Mouse (Mus musculus) forebrain, embryonic 16.5 days (tissue): ENCODE results near the gene Derl3. TPM values are rescaled to one million over a fixed set of nuclear protein-coding genes. Genes with fewer than 3 reads are reported as not detected.

Experiments
- ATAC-seq: fragments of 200-750 bp; cut with Nextera tagmentation; 2 replicates; pipeline ENCODE4 v1.8.0; 2017; ENCODE audit warnings: mild to moderate bottlenecking, moderate library complexity
- H3K27ac ChIP-seq: fragments of 300-500 bp; sonication (generic); 2 replicates; pipeline ENCODE4 v1.5.1; 2014; ENCODE audit warnings: low read length, control low read depth
- H3K27me3 ChIP-seq: fragments of 300-500 bp; sonication (generic); replicated peaks from 2 replicates; pipeline ENCODE4 v1.6.1; 2014; ENCODE audit warnings: low read length; ENCODE audit not compliant: control insufficient read depth, insufficient read depth
- H3K36me3 ChIP-seq: fragments of 300-500 bp; sonication (generic); 2 replicates; pipeline ENCODE4 v1.6.1; 2014; ENCODE audit not compliant: control insufficient read depth, insufficient read depth
- H3K4me1 ChIP-seq: fragments of 300-500 bp; sonication (generic); replicated peaks from 2 replicates; pipeline ENCODE4 v1.6.1; 2014; ENCODE audit warnings: low read length; ENCODE audit not compliant: control insufficient read depth, insufficient read depth
- H3K4me2 ChIP-seq: fragments of 300-500 bp; sonication (generic); 2 replicates; pipeline ENCODE4 v1.6.1; 2014; ENCODE audit warnings: mild to moderate bottlenecking, low read length, control low read depth
- H3K4me3 ChIP-seq: fragments of 300-500 bp; sonication (generic); replicated peaks from 2 replicates; pipeline ENCODE4 v1.5.1; 2014; ENCODE audit warnings: mild to moderate bottlenecking, low read length, control low read depth
- H3K9ac ChIP-seq: fragments of 300-500 bp; sonication (generic); replicated peaks from 2 replicates; pipeline ENCODE4 v1.6.1; 2014; ENCODE audit warnings: low read depth, low read length, control low read depth
- H3K9me3 ChIP-seq: fragments of 300-500 bp; sonication (generic); 2 replicates; pipeline ENCODE4 v1.6.1; 2016; ENCODE audit warnings: low read length; ENCODE audit not compliant: control insufficient read depth
- WGBS: fragments of 180-500 bp; shearing (Covaris S2); extraction: QIAGEN DNeasy Blood & Tissue Kit; methylation state at CpG from one replicate; pipeline ENCODE4 v1.1.7; 2014; 5-methylcytosine and 5-hydroxymethylcytosine counted together
- polyA plus RNA-seq: library from polyadenylated mRNA; unstranded; fragments of >200 nt; fragmentation: Nextera tagmentation; extraction: Ambion mirVana; gene quantifications from 2 replicates; pipeline ENCODE4 v1.2.1, GENCODE M21; 2015

Derl3 gene
- polyA plus RNA-seq, 1 experiment from 2014 or later: 2.0 TPM

GRCm38 (mm10) chr10:75860746-75861145 is 32.5 kb upstream of the Derl3 start:
- no peak for ATAC-seq
- Histone ChIP-seq H3K9me3 (no peaks in the 10 kb centered on the region), H3K4me2 (peak overlapping the region; percentile 81), H3K4me1 (peaks cover 23% of the 10 kb centered on the region), H3K4me3 (peak overlapping the region; percentile 85; the same call in 1 of the 2 replicates), H3K36me3 (0 out of 2 replicates have a peak, but pooled peaks cover 2% of the 10 kb centered on the region), H3K9ac (peak overlapping the region; percentile 92; the same call in 1 of the 2 replicates), H3K27me3 (no peaks in the 10 kb centered on the region), H3K27ac (peak overlapping the region; percentile 90)
- 20% methylated on average over 7 of the region's 7 CpGs for WGBS

DNA sequence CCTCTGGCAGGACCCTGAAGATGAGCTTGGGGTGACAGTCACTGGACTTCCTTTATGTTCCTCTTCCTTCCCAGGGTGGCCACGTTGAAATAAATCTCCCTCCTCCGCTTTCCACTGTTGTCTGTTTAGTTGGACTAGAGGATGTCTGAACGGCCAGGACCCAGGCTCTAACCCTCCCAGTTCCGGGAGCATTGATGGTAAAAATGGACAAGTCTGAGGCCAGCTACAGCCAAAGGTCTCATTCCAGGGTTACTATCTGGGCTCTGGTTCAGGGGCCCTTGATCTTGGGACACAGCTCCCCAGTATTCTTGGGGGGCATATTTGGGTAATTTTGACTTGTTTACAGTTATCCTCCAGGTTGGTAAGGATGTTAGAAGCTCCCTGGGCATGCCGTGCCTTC is 31.6 kb upstream of the Derl3 start:
- Histone ChIP-seq H3K4me1 (peaks cover 23% of the 10 kb centered on the region), H3K9me3 (no peaks in the 10 kb centered on the region), H3K9ac (no peak overlapping the region), H3K4me2 (no peak overlapping the region), H3K27me3 (no peaks in the 10 kb centered on the region), H3K36me3 (0 out of 2 replicates have a peak, but pooled peaks cover 2% of the 10 kb centered on the region), H3K27ac (no peak overlapping the region), H3K4me3 (no peak overlapping the region)
- no peak for ATAC-seq
- 67% methylated on average over 5 of the region's 5 CpGs for WGBS

- peaks cover 14% of the 10 kb centered on the region for H3K4me1 ChIP-seq
- peak overlapping the region; percentile 56 for H3K27ac ChIP-seq
- H3K4me3 ChIP-seq: peak overlapping the region; percentile 38
- no peak for ATAC-seq
- peak overlapping the region; percentile 59 for H3K9ac ChIP-seq
- H3K27me3 ChIP-seq: no peaks in the 10 kb centered on the region
- H3K4me2 ChIP-seq: peak overlapping the region; percentile 72
- H3K36me3 ChIP-seq: no peaks in the 10 kb centered on the region
- no peaks in the 10 kb centered on the region for H3K9me3 ChIP-seq
- 37% methylated on average over 10 of the region's 10 CpGs for WGBS
These were observed 20.9 kb upstream of the Derl3 start for GRCm38 (mm10) chr10:75872025-75872914.

GRCm38 (mm10) chr10:75872915-75873542 is 20.2 kb upstream of the Derl3 start:
- H3K4me3 ChIP-seq: peak overlapping the region; percentile 38
- no peaks in the 10 kb centered on the region for H3K36me3 ChIP-seq
- WGBS: under 1% methylated on average over 11 of the region's 11 CpGs
- peak overlapping the region; percentile 56 for H3K27ac ChIP-seq
- no peaks in the 10 kb centered on the region for H3K27me3 ChIP-seq
- H3K4me2 ChIP-seq: peak overlapping the region; percentile 72
- H3K4me1 ChIP-seq: peaks cover 14% of the 10 kb centered on the region
- ATAC-seq: peak; percentile 99
- H3K9me3 ChIP-seq: no peaks in the 10 kb centered on the region
- H3K9ac ChIP-seq: peak overlapping the region; percentile 59

- Histone ChIP-seq H3K4me2 (peak overlapping the region; percentile 72), H3K27me3 (no peaks in the 10 kb centered on the region), H3K36me3 (no peaks in the 10 kb centered on the region), H3K4me3 (peak overlapping the region; percentile 38), H3K9me3 (no peaks in the 10 kb centered on the region), H3K27ac (peak overlapping the region; percentile 56), H3K9ac (peak overlapping the region; percentile 59), H3K4me1 (peaks cover 14% of the 10 kb centered on the region)
- WGBS: 2% methylated on average over 10 of the region's 10 CpGs
- no peak for ATAC-seq
These were observed 19.6 kb upstream of the Derl3 start for GRCm38 (mm10) chr10:75873543-75874170.

DNA sequence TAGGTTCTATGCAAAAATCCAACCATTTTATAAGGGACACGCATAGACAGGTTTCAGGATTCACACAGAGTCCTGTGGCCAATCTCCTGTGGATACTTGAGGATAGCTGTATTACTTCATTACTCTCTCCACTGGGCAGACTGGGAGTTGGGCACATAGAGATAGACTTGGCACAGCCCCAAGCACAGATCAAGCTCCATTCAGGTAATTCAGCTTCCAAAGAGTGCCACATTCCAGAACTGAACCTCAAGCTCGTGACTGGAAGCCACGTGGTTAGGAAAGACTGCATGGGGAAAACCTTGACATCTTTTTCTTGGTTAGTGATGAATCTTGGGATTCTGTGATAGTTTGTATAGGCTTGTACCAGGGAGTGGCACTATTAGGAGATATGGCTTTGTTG is 14.4 kb upstream of the Derl3 start:
- no peak overlapping the region for H3K27ac ChIP-seq
- 76% methylated on average over 3 of the region's 3 CpGs for WGBS
- H3K9me3 ChIP-seq: no peaks in the 10 kb centered on the region
- no peaks in the 10 kb centered on the region for H3K36me3 ChIP-seq
- peaks cover 17% of the 10 kb centered on the region for H3K4me1 ChIP-seq
- H3K9ac ChIP-seq: no peak overlapping the region
- no peak overlapping the region for H3K4me2 ChIP-seq
- no peak overlapping the region for H3K4me3 ChIP-seq
- ATAC-seq: no peak
- no peaks in the 10 kb centered on the region for H3K27me3 ChIP-seq

GRCm38 (mm10) chr10:75880351-75880750 is 12.9 kb upstream of the Derl3 start:
- no peaks in the 10 kb centered on the region for H3K36me3 ChIP-seq
- no peak overlapping the region for H3K4me3 ChIP-seq
- 90% methylated on average over 10 of the region's 10 CpGs for WGBS
- no peak overlapping the region for H3K9ac ChIP-seq
- no peaks in the 10 kb centered on the region for H3K27me3 ChIP-seq
- H3K4me1 ChIP-seq: peaks cover 16% of the 10 kb centered on the region
- no peaks in the 10 kb centered on the region for H3K9me3 ChIP-seq
- H3K4me2 ChIP-seq: no peak overlapping the region
- H3K27ac ChIP-seq: no peak overlapping the region
- no peak for ATAC-seq

DNA sequence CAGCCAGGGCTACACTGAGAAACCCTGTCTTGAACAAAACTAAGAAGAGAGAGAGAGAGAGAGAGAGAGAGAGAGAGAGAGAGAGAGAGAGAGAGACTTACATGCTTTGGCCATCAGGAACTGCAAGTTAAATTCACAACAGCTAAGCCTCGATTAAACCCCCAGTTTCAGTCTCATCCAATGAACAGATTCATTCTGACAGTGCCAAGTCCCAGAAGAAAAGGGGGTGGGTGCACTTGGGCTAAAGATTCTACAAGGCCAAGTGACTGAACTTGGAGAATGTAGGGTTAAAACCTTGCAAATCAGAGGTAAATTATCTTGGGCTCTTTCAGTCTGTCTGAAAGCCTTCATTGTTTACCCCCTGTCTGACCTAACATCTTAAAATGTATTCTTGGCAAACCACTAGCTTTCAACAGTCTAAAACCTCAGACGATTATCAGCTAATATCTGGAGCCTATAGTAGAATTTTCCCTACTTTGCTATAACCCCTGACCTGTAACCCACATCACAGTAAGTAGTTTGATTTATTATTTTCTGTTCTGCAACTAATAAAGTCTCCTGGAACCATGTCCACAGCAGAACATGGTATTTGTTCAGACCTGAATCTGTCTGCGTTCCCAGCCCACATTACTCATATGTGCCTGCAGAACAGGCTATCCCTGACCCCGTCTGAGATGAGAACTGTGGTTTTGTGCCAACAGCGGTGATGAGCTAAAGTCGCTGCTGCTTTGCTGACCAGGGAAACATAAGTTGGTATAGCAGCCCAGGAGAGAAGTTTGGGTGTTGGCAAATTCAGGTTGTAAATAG is 12.2 kb upstream of the Derl3 start:
- H3K9me3 ChIP-seq: no peaks in the 10 kb centered on the region
- H3K36me3 ChIP-seq: no peaks in the 10 kb centered on the region
- peaks cover 16% of the 10 kb centered on the region for H3K4me1 ChIP-seq
- no peak for ATAC-seq
- 0 out of 2 replicates have a peak overlapping the region, but pooled peaks have one; percentile 24 for H3K27ac ChIP-seq
- H3K4me3 ChIP-seq: no peak overlapping the region
- no peaks in the 10 kb centered on the region for H3K27me3 ChIP-seq
- no peak overlapping the region for H3K9ac ChIP-seq
- WGBS: 28% methylated on average over 6 of the region's 6 CpGs
- H3K4me2 ChIP-seq: no peak overlapping the region
